Mouse (Mus musculus) forebrain, embryonic 10.5 days (tissue): ENCODE results near the gene Hexa. TPM values are rescaled to one million over a fixed set of nuclear protein-coding genes. Genes with fewer than 3 reads are reported as not detected.
A peak's percentile ranks its signal among the peaks of the same experiment; 100 is the strongest.

Experiments
- DNase-seq: peaks from one replicate; pipeline ENCODE4 v3.0.0-alpha.2; 2017; ENCODE audit warnings: low spot score; ENCODE audit errors: extremely low spot score
- H3K27ac ChIP-seq: fragments of 300-500 bp; sonication (generic); 2 replicates; pipeline ENCODE4 v1.5.1; 2016; ENCODE audit warnings: mild to moderate bottlenecking
- H3K27me3 ChIP-seq: fragments of 300-500 bp; sonication (generic); 2 replicates; pipeline ENCODE4 v1.6.1; 2016; ENCODE audit warnings: mild to moderate bottlenecking; ENCODE audit not compliant: poor library complexity, severe bottlenecking
- H3K36me3 ChIP-seq: fragments of 300-500 bp; sonication (generic); replicated peaks from 2 replicates; pipeline ENCODE4 v1.6.1; 2016; ENCODE audit warnings: mild to moderate bottlenecking, moderate library complexity
- H3K4me1 ChIP-seq: fragments of 300-500 bp; sonication (generic); 2 replicates; pipeline ENCODE4 v1.6.1; 2016
- H3K4me3 ChIP-seq: fragments of 300-500 bp; sonication (generic); 2 replicates; pipeline ENCODE4 v1.5.1; 2016; ENCODE audit warnings: mild to moderate bottlenecking, moderate library complexity
- H3K9me3 ChIP-seq: fragments of 300-500 bp; sonication (generic); 2 replicates; pipeline ENCODE4 v1.6.1; 2016; ENCODE audit warnings: mild to moderate bottlenecking, moderate library complexity
- WGBS: fragments of 180-500 bp; shearing (Covaris S2); methylation state at CpG from one replicate; pipeline ENCODE4 v1.1.7; 2016; 5-methylcytosine and 5-hydroxymethylcytosine counted together
- polyA plus RNA-seq: library from polyadenylated mRNA; unstranded; fragments of >200 nt; fragmentation: Nextera tagmentation; extraction: Ambion mirVana; gene quantifications from 2 replicates; pipeline ENCODE4 v1.2.1, GENCODE M21; 2016

The Hexa gene
- polyA plus RNA-seq, 1 experiment from 2014 or later, result 41.8 TPM

- Histone ChIP-seq H3K4me3 (no peak overlapping the region), H3K27me3 (peaks cover 16% of the 10 kb centered on the region), H3K27ac (no peak overlapping the region), H3K4me1 (no peaks in the 10 kb centered on the region), H3K9me3 (no peaks in the 10 kb centered on the region), H3K36me3 (no peaks in the 10 kb centered on the region)
- 85% methylated on average over 2 of the region's 2 CpGs for WGBS
- no peak for DNase-seq
These were observed 32.5 kb downstream of the Hexa start for GRCm38 (mm10) chr9:59571852-59572251.

- peaks cover 21% of the 10 kb centered on the region for H3K4me1 ChIP-seq
- H3K4me3 ChIP-seq, result peak overlapping the region; percentile 51
- 16% methylated on average over 13 of the region's 13 CpGs for WGBS
- no peak overlapping the region for H3K27ac ChIP-seq
- peaks cover 54% of the 10 kb centered on the region for H3K27me3 ChIP-seq
- DNase-seq, result no peak
- H3K36me3 ChIP-seq, result no peaks in the 10 kb centered on the region
- no peaks in the 10 kb centered on the region for H3K9me3 ChIP-seq
These were observed 38.1 kb downstream of the Hexa start for GRCm38 (mm10) chr9:59577401-59577800.

GRCm38 (mm10) chr9:59577844-59578504 lies 38.6 kb downstream of the Hexa start, which contains the start of gene Celf6:
TSS of gene Celf6 (plus strand) at chr9:59577917.
- H3K27ac ChIP-seq, result peak within 1 kb of the TSS; percentile 54
- H3K9me3 ChIP-seq, result no peaks in the 10 kb centered on the region
- DNase-seq, result peak; percentile 100
- peaks cover 54% of the 10 kb centered on the region for H3K27me3 ChIP-seq
- no peaks in the 10 kb centered on the region for H3K36me3 ChIP-seq
- under 1% methylated on average over 59 of the region's 61 CpGs for WGBS
- H3K4me1 ChIP-seq, result peaks cover 21% of the 10 kb centered on the region
- peak within 1 kb of the TSS; percentile 51 for H3K4me3 ChIP-seq

- peak overlapping the region; percentile 51 for H3K4me3 ChIP-seq
- peak overlapping the region; percentile 54 for H3K27ac ChIP-seq
- WGBS, result under 1% methylated on average over 20 of the region's 20 CpGs
- H3K27me3 ChIP-seq, result peaks cover 54% of the 10 kb centered on the region
- peaks cover 21% of the 10 kb centered on the region for H3K4me1 ChIP-seq
- DNase-seq, result no peak
- H3K36me3 ChIP-seq, result no peaks in the 10 kb centered on the region
- no peaks in the 10 kb centered on the region for H3K9me3 ChIP-seq
These were observed 39.1 kb downstream of the Hexa start for GRCm38 (mm10) chr9:59578505-59578867.

- H3K27ac ChIP-seq, result 0 out of 2 replicates have a peak overlapping the region, but pooled peaks have one; percentile 2
- H3K4me3 ChIP-seq, result peak overlapping the region; percentile 37
- peak; percentile 78 for DNase-seq
- H3K36me3 ChIP-seq, result no peaks in the 10 kb centered on the region
- H3K4me1 ChIP-seq, result peaks cover 20% of the 10 kb centered on the region
- WGBS, result 7% methylated on average over 13 of the region's 13 CpGs
- peaks cover 44% of the 10 kb centered on the region for H3K27me3 ChIP-seq
- H3K9me3 ChIP-seq, result no peaks in the 10 kb centered on the region
These were observed 45.5 kb downstream of the Hexa start for GRCm38 (mm10) chr9:59584871-59585308.

GRCm38 (mm10) chr9:59588252-59588651 lies 48.9 kb downstream of the Hexa start:
- no peak overlapping the region for H3K4me3 ChIP-seq
- H3K27ac ChIP-seq, result no peak overlapping the region
- WGBS, result 78% methylated on average over 5 of the region's 5 CpGs
- no peak for DNase-seq
- H3K4me1 ChIP-seq, result peaks cover 20% of the 10 kb centered on the region
- no peaks in the 10 kb centered on the region for H3K36me3 ChIP-seq
- no peaks in the 10 kb centered on the region for H3K9me3 ChIP-seq
- H3K27me3 ChIP-seq, result peaks cover 30% of the 10 kb centered on the region

GRCm38 (mm10) chr9:59588710-59589671 lies 49.7 kb downstream of the Hexa start:
- H3K9me3 ChIP-seq, result no peaks in the 10 kb centered on the region
- WGBS, result 32% methylated on average over 12 of the region's 12 CpGs
- peak; percentile 27 for DNase-seq
- no peaks in the 10 kb centered on the region for H3K36me3 ChIP-seq
- no peak overlapping the region for H3K27ac ChIP-seq
- no peak overlapping the region for H3K4me3 ChIP-seq
- peaks cover 20% of the 10 kb centered on the region for H3K4me1 ChIP-seq
- peaks cover 28% of the 10 kb centered on the region for H3K27me3 ChIP-seq

GRCm38 (mm10) chr9:59589703-59590439 lies 50.5 kb downstream of the Hexa start:
- Histone ChIP-seq H3K4me3 (no peak overlapping the region), H3K4me1 (peaks cover 17% of the 10 kb centered on the region), H3K27me3 (peaks cover 23% of the 10 kb centered on the region), H3K36me3 (no peaks in the 10 kb centered on the region), H3K27ac (no peak overlapping the region), H3K9me3 (no peaks in the 10 kb centered on the region)
- WGBS, result 91% methylated on average over 10 of the region's 10 CpGs
- DNase-seq, result no peak

- H3K4me1 ChIP-seq, result peaks cover 8% of the 10 kb centered on the region; the same call in 1 of the 2 replicates
- no peak overlapping the region for H3K27ac ChIP-seq
- H3K36me3 ChIP-seq, result no peaks in the 10 kb centered on the region
- no peaks in the 10 kb centered on the region for H3K9me3 ChIP-seq
- WGBS, result 77% methylated on average over 8 of the region's 8 CpGs
- peaks cover 30% of the 10 kb centered on the region for H3K27me3 ChIP-seq
- no peak overlapping the region for H3K4me3 ChIP-seq
- DNase-seq, result no peak
These were observed 62.3 kb downstream of the Hexa start for GRCm38 (mm10) chr9:59601661-59602060.

GRCm38 (mm10) chr9:59605967-59606366 lies 66.6 kb downstream of the Hexa start:
- 62% methylated on average over 6 of the region's 6 CpGs for WGBS
- H3K9me3 ChIP-seq, result no peaks in the 10 kb centered on the region
- no peak for DNase-seq

GRCm38 (mm10) chr9:59610950-59611349 lies 71.6 kb downstream of the Hexa start:
- H3K36me3 ChIP-seq, result no peaks in the 10 kb centered on the region
- no peaks in the 10 kb centered on the region for H3K9me3 ChIP-seq
- no peak overlapping the region for H3K4me3 ChIP-seq
- H3K27me3 ChIP-seq, result no peaks in the 10 kb centered on the region
- WGBS, result 85% methylated on average over 2 of the region's 2 CpGs
- no peak overlapping the region for H3K27ac ChIP-seq
- DNase-seq, result no peak
- H3K4me1 ChIP-seq, result peaks cover 4% of the 10 kb centered on the region; the same call in 1 of the 2 replicates

More at GRCm38 (mm10) chr9:59605967-59606366, 66.6 kb downstream of the Hexa start:
- H3K4me1 ChIP-seq, result peaks cover 8% of the 10 kb centered on the region; the same call in 1 of the 2 replicates
- peaks cover 30% of the 10 kb centered on the region for H3K27me3 ChIP-seq
- no peak overlapping the region for H3K27ac ChIP-seq
- H3K36me3 ChIP-seq, result no peaks in the 10 kb centered on the region
- H3K4me3 ChIP-seq, result no peak overlapping the region
